Mouse (Mus musculus) erythroblast, embryonic 14.5 days (primary cell): ENCODE data around the gene Pgp.

Experiments used
- GATA1 ChIP-seq: IDR thresholded peaks from 2 replicates; pipeline ENCODE4 v1.6.1; 2012; ENCODE audit warnings: low read length, inconsistent platforms, mixed read lengths
- TAL1 ChIP-seq: IDR thresholded peaks from 3 replicates; pipeline ENCODE4 v1.6.1; 2012; ENCODE audit warnings: low read length, inconsistent platforms, mixed read lengths

- TF ChIP-seq GATA1 (no peak), TAL1 (no peak)
Measured at GRCm38 (mm10) chr17:24488662-24489264, 18.6 kb downstream of the Pgp start.
